Mouse (Mus musculus): ENCODE data around the gene Rab11fip2. TPM values are rescaled to one million over a fixed set of nuclear protein-coding genes. Genes with fewer than 3 reads are reported as not detected.

The Rab11fip2 gene
- polyA plus RNA-seq, 1 experiment, result 6.0 TPM

DNA sequence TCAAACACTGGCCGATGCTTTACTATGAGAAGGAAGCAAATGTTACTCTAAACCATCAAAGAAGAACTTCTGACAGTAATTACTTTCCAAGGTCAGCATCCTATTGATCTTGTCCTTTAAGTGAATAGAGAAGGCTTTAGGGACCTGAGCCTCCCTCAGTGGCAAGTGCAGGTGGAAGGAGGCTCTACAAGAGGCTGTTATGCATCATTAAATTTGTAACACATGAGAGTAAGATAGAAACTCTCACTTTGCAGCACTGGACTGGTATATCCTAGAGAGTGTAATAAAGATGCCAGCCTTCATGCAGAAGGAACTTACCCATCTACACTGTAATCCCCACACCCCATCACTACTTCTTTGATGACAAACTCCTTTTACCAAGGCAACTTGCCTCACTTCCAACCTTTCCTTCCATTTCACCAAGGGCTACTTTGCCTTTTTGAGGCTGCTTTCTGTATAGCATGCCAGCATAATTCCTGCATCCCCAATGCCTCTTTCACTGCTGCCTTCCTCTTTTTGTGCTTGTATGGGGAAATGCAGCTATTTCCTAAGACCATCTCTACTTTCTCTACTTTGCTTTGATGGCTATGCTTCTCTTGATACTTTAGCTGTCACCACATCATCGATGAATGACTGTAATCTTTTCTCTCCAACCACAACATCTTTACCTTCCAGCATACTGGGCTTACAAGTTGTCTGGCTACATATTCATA, 25.4 kb downstream of the Rab11fip2 start:
- no peak for DNase-seq
- TF ChIP-seq CTCF (IDR thresholded peaks at IDR 0.05; ENCODE audit: insufficient read depth, low read length) (no peak), POLR2A (IDR thresholded peaks at IDR 0.05; ENCODE audit: borderline replicate concordance, extremely low read depth, low read depth, low read length) (no peak)
- 79% methylated on average over 2 of the region's 2 CpGs for WGBS

DNA sequence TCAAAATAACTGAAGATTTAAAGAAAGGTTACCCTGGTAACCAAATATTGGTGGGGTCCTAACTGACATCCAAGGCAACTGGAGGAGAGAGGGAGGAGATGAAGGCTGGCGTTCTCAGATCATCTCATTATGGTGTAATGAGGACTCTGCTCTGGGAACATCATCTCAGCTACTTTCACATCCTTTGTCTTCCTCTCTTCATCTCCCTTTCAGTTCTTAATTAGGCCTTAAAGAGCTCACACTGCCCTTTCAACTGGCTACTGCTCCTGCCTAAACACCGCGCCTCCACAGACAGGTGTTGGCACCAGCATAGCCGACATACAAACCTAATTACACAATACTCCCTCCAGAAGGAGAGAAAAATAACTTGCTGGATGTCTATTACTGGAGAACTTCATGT, 31.9 kb downstream of the Rab11fip2 start:
- 68% methylated on average over 4 of the region's 4 CpGs for WGBS
- TF ChIP-seq CTCF (IDR thresholded peaks at IDR 0.05; ENCODE audit: insufficient read depth, low read length) (no peak), POLR2A (IDR thresholded peaks at IDR 0.05; ENCODE audit: borderline replicate concordance, extremely low read depth, low read depth, low read length) (no peak)
- Histone ChIP-seq H3K4me3 (replicated peaks; ENCODE audit: extremely low read depth, low read depth, low read length) (no peak overlapping the region), H3K4me1 (ENCODE audit: control insufficient read depth, insufficient read depth, low read length) (no peaks in the 10 kb centered on the region)
- no peak for DNase-seq

More for the DNA sequence above, 25.4 kb downstream of the Rab11fip2 start:
- no peaks in the 10 kb centered on the region for H3K4me1 ChIP-seq (ENCODE audit: control insufficient read depth, insufficient read depth, low read length)
- no peak overlapping the region for H3K4me3 ChIP-seq (replicated peaks; ENCODE audit: extremely low read depth, low read depth, low read length)

DNA sequence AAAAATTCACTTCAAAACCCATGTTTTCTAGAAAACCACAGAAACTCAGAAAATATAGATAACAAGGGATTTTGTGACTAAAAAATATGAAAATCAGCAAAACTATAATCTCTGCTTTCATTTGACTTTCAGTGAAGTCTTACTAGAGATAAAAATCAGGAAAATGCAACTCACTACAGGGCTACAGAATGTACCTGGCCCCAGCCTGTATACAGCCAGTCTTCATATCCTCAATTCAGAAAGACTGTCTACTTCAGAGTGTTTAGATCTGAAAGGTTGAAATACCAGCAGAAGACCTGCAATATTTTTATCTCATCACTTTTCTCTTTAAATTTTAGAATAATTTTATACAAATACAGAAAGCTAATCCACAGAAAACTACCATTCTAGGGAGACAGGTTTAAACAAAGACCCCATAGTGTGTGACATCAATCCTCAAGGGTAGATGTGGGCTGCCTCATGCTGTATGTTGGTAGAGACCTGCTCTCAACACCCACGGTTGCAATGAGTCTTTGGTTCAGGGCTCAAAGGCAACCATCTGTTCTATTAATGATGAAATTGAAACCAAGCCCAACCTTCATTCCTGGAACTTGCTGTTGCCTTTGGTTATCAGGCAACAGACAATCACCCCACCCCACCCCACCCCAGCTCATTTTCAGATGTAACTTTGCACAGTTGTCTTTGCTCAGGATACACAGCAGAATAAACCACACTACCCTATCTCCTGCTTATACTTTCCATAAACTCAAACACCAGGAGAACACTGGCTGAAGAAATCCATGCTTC, 38.0 kb downstream of the Rab11fip2 start:
- no peaks in the 10 kb centered on the region; the same call in 1 of the 2 replicates for H3K4me1 ChIP-seq (ENCODE audit: control insufficient read depth, insufficient read depth, low read length)
- no peak overlapping the region for H3K4me3 ChIP-seq (replicated peaks; ENCODE audit: extremely low read depth, low read depth, low read length)
- TF ChIP-seq POLR2A (IDR thresholded peaks at IDR 0.05; ENCODE audit: borderline replicate concordance, extremely low read depth, low read depth, low read length), result no peak
- TF ChIP-seq CTCF (IDR thresholded peaks at IDR 0.05; ENCODE audit: insufficient read depth, low read length), result no peak
- DNase-seq, result no peak
- 65% methylated on average over 1 of the region's 1 CpGs for WGBS

DNA sequence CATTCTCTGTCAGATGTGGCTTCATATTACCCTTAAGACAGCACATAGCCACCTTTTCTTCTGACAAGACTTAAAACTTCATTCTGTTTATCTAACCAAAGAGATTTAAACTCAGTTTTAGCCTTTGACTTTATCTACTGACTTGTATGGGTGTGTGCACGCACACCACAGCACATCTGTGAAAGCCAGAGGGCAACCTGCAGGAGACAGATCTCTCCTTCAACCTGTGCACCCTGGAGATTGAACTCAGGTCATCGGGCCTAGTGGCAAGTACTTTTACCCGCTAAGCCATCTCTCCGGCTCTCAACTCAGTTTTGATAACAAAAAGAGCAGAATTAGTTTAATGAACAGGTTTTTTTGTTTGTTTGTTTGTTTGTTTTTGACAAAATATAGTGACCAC, 43.5 kb downstream of the Rab11fip2 start:
- no peak for DNase-seq
- H3K4me3 ChIP-seq (replicated peaks; ENCODE audit: extremely low read depth, low read depth, low read length), result no peak overlapping the region
- TF ChIP-seq POLR2A (IDR thresholded peaks at IDR 0.05; ENCODE audit: borderline replicate concordance, extremely low read depth, low read depth, low read length) (no peak), CTCF (IDR thresholded peaks at IDR 0.05; ENCODE audit: insufficient read depth, low read length) (no peak)
- H3K4me1 ChIP-seq (ENCODE audit: control insufficient read depth, insufficient read depth, low read length), result no peaks in the 10 kb centered on the region; the same call in 1 of the 2 replicates
- 96% methylated on average over 4 of the region's 4 CpGs for WGBS

DNA sequence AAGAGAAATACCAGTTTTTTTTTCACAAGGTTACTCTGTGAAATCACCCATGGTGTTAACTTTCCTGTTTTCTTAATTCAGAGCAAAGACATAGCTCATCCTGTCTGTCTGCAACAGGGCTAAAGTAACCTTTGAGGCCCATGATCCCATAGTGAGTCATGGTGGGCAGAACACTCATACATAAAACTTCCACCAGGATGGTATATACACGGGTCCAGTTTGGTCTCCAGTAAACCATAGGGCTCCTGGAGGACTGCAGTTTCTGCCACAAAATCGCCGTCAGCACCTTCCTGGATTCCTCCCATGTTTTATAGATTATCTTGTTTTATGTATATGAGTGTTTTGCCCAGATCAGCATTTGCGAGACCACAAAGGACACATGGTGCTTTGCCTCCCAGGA, 45.2 kb downstream of the Rab11fip2 start:
- 87% methylated on average over 4 of the region's 4 CpGs for WGBS
- no peaks in the 10 kb centered on the region for H3K4me1 ChIP-seq (ENCODE audit: control insufficient read depth, insufficient read depth, low read length)
- no peak for TF ChIP-seq CTCF (IDR thresholded peaks at IDR 0.05; ENCODE audit: insufficient read depth, low read length)
- no peak for TF ChIP-seq POLR2A (IDR thresholded peaks at IDR 0.05; ENCODE audit: borderline replicate concordance, extremely low read depth, low read depth, low read length)
- DNase-seq, result no peak
- H3K4me3 ChIP-seq (replicated peaks; ENCODE audit: extremely low read depth, low read depth, low read length), result no peak overlapping the region

DNA sequence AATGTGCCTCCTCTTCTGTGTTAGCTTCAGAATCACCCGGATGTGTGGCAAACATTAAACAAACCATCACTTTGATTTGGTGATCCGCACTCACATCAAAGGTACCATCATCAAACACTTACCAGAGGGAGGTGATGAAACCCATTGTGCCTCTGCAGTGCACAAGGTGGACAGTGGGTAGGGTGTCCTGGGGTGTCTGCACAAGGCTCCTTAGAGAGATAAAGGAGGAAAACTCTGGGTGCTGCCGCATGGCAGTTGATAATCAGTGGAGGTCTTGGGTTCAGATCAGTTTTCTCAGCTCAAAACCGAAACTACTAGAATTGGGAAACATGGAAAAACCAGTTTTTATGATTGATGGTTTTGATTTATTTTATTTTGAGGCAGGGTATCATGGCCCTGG, 54.1 kb downstream of the Rab11fip2 start:
- no peak overlapping the region for H3K4me3 ChIP-seq (replicated peaks; ENCODE audit: extremely low read depth, low read depth, low read length)
- DNase-seq, result no peak
- WGBS, result 79% methylated on average over 4 of the region's 4 CpGs
- no peaks in the 10 kb centered on the region for H3K4me1 ChIP-seq (ENCODE audit: control insufficient read depth, insufficient read depth, low read length)
- TF ChIP-seq POLR2A (IDR thresholded peaks at IDR 0.05; ENCODE audit: borderline replicate concordance, extremely low read depth, low read depth, low read length) (no peak), CTCF (IDR thresholded peaks at IDR 0.05; ENCODE audit: insufficient read depth, low read length) (no peak)

DNA sequence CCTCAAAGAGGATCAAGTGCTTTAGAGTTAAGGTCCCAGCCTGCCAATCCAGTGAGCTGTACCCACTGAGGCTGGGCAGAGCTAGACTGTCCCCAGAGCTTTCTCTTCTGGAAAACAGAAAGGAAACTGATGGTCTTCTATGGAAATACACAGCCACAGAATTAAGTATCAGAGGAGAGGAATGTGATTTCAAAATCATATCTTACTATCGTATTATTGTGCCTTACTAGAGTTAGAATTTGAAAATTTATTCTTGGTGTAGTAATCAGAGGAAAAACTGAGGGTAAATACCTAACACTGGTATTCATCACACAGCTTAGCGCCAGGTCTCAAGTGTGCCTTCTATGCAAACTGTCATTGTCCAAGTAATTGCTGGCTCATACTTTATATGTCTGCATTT, 54.6 kb downstream of the Rab11fip2 start:
- no peak for DNase-seq
- no peak overlapping the region for H3K4me3 ChIP-seq (replicated peaks; ENCODE audit: extremely low read depth, low read depth, low read length)
- no peak for TF ChIP-seq POLR2A (IDR thresholded peaks at IDR 0.05; ENCODE audit: borderline replicate concordance, extremely low read depth, low read depth, low read length)
- TF ChIP-seq CTCF (IDR thresholded peaks at IDR 0.05; ENCODE audit: insufficient read depth, low read length), result no peak
- 85% methylated on average over 2 of the region's 2 CpGs for WGBS
- no peaks in the 10 kb centered on the region for H3K4me1 ChIP-seq (ENCODE audit: control insufficient read depth, insufficient read depth, low read length)

DNA sequence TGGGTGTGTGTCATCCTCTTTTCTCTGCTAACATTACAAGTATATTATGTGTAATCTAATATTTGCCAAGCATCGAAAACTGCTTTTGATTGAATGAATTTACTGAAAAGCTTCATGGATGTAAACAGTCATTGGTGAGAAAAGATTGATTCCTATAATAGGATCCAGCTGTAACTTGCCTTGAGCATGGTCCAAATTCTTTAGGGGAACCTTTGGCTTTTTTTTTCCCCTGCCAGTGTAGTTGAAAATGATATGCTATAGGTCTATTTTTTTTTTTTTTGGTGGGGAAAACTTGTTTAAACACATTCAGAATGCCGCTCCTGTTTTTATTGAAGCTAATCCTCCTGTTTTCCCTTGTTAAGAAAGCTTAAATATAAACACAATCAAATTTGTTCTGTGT, 55.6 kb downstream of the Rab11fip2 start:
- no peak for DNase-seq
- Histone ChIP-seq H3K4me3 (replicated peaks; ENCODE audit: extremely low read depth, low read depth, low read length) (no peak overlapping the region), H3K4me1 (ENCODE audit: control insufficient read depth, insufficient read depth, low read length) (no peaks in the 10 kb centered on the region)
- no peak for TF ChIP-seq POLR2A (IDR thresholded peaks at IDR 0.05; ENCODE audit: borderline replicate concordance, extremely low read depth, low read depth, low read length)
- no peak for TF ChIP-seq CTCF (IDR thresholded peaks at IDR 0.05; ENCODE audit: insufficient read depth, low read length)
- WGBS, result 64% methylated on average over 2 of the region's 2 CpGs

DNA sequence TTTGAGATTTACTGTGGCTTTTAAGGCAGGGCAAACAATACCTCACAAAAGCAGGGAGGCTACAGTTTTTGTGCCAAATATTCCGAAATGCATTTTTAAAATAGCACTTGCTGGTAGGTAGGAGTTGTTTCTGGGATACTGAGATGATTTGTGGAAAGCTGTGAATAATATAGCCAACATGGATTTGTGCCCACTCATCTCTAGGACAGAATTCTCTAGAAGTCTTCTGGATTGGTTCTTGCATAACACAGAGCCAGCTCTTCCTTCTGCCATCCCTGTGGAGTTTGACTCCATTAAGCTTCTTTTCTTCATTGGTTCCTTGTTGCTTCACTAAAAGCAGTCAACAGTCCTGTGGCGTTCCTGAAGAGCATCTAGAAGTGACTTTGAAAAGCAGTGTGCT, 58.2 kb downstream of the Rab11fip2 start:
- DNase-seq, result no peak
- WGBS, result 81% methylated on average over 2 of the region's 2 CpGs

More for the DNA sequence above, 58.2 kb downstream of the Rab11fip2 start:
- no peak overlapping the region for H3K4me3 ChIP-seq (replicated peaks; ENCODE audit: extremely low read depth, low read depth, low read length)
- TF ChIP-seq POLR2A (IDR thresholded peaks at IDR 0.05; ENCODE audit: borderline replicate concordance, extremely low read depth, low read depth, low read length), result no peak
- no peak for TF ChIP-seq CTCF (IDR thresholded peaks at IDR 0.05; ENCODE audit: insufficient read depth, low read length)
- H3K4me1 ChIP-seq (ENCODE audit: control insufficient read depth, insufficient read depth, low read length), result no peaks in the 10 kb centered on the region
